Mouse (Mus musculus) embryonic stem cell, embryonic (primary cell): Measurements from ENCODE around the gene Aste1.

Experiments used
- CTCF ChIA-PET, 4 experiments: fragments of 300-600 bp in 2 of 4; fragments of 350-600 bp in 2 of 4; sonication (Branson Sonifier 250); formaldehyde crosslinking; loops; one replicate each; lab custom pipeline; 2022; ENCODE audit warnings: inconsistent platforms in 2 of 4; lab: Charles Lee
- POLR2A ChIA-PET, 4 experiments: fragments of 300-600 bp in 2 of 4; fragments of 350-600 bp in 2 of 4; sonication (Branson Sonifier 250); formaldehyde crosslinking; loops; one replicate each; lab custom pipeline; 2022; ENCODE audit warnings: antibody characterized with exemption in 4 of 4, inconsistent platforms in 1 of 4; lab: Charles Lee

Aste1 gene

DNA sequence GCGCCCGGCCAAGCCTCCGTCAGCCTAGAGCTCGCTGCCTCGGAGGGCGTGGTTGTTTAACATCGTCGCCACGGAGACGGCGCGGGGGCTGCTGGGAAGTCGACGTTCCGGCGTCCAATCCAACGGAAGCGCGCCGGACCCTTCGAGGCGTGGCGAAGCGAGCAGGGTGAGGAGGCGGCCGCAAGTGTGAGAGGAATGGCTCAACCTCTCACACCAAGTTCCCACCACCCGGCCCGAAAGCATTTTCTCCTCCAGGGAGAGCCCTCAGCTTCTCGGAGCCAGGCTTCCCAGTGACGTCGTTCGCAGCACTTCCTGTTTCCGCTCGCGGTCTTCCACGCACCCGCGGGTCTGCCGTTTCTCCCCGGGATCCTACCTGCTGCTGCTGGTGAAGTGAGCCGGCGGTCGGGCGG, at the start of gene Aste1, which contains the start of gene Nek11:
TSS of gene Aste1 (plus strand) at position 175 of the 410 bp plus-strand sequence.
TSS of gene Nek11 (minus strand) at position 307 of the 410 bp plus-strand sequence.
- ChIA-PET CTCF (interaction anchor here in 1 of 4 experiments (0.8 to 1.3 kb wide), 2 partner anchors 462 to 825 kb away, joined by 4 to 6 read pairs; no protein-coding TSS in a partner anchor), POLR2A (interaction anchor here (0.5 to 3.3 kb wide), 16 partner anchors 10 to 1128 kb away, joined by 3 to 22 read pairs (median 4); partner anchors contain the start of gene Nudt16 (in 1 of the 4))

DNA sequence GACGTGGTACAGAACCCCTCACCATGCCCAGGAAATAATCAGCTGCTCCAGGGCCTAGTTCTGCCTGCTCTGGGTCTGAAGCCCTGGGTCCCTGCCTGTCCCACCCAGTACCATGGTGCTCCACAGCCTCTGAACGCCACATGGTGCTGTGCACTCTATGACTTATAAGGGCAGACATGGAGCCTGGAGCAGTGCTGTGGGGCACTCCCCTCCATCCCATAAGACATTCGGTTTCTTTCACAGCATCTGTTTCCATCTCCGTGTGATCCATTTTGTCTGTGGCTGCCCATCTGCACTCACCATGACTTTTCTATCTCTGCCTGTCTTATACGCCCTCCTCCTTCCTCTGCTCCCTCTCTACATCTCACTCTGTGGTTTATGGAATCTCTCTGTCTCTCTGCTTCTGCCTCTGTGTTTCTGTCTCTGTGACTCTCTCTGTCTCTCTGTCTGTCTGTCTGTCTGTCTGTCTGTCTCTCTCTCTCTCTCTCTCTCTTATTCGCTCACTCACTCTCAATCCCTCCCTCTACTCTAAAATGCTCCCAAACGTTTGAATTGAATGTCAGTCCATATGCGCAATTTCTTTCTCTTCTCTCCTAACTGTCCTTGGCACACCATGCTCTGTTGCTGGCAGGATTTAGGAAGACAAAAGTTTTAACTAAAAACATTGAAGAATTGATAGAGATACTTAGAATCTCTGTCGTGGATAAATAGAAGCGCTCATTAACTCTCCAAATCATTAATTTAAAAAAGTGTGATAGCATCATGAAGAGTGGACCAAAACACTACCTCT, 46.8 kb upstream of the Aste1 start:
- CTCF ChIA-PET, result interaction anchor here in 1 of 4 experiments (0.7 kb wide), 1 partner anchor 810 kb away, joined by 3 read pairs; no protein-coding TSS in a partner anchor
- POLR2A ChIA-PET, result no interaction called here

DNA sequence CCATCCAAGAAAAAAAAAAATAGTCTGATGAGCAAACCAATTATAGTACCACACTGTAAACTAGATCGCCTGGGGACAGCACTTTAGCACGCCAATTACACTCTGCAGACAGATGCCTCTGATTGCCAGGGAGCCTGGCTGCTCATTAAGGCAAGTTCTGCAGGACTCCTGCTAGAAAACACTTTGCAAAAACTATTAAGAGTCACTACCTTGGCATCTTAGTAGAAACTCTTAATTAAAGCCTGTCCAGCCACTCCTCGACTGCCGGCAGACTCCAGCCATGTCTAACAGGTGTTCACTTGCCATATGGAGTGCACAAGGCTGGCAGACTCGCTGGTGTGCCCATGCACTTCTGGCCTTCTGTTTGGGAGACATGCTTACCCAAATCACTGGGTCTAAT, 46.2 kb upstream of the Aste1 start:
- POLR2A ChIA-PET, result no interaction called here
- CTCF ChIA-PET, result no interaction called here

DNA sequence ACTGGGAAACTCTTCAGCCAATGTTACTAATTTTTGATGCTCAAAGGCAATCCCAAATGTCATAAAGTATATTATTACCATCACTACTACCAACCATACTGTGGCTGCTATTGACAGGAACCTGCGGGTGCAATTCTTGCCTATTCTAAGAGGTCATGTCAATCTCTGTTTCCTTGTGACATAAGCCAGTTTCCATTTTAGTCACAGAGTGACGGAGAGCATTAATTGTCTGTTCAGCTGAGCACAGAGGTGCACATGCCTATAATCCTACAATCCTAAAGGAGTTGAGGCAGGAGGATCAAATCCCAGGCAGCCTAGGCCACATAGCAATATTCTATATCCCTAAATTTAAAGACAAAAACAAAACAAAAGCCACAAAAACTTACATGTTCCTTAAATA, 33.0 kb upstream of the Aste1 start:
- ChIA-PET CTCF (no interaction called here), POLR2A (no interaction called here)

DNA sequence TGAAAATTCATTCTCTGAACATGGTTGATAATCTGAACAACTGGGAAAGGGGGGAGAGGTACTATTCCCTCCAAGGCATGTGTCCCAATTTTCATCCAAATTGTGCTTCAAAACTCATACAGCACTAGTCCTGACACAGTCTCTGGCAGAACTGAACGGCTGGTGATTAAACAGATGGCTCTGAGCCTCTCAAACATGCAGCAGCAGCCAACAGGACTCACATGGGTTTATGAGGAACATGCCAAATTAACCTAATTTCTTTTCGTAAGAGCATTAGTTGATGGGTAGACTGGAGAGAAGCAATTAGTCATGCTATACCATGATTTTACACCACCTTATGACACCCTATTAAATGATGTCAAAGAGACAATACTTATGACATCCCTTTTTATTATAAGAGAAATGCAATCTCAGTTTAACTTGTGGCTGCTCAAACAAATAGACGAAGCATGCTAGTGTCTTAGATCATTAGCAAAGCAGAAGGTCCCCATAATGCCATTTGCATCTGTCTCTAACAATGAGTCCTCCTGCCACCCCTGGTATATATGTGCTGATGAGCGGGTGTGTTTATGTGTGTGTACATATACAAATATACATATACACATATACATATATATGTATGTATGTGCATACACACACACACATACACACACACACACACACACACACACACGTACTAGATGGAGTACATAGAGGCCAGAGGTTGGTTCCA, 31.5 kb upstream of the Aste1 start:
- CTCF ChIA-PET, result no interaction called here
- POLR2A ChIA-PET, result no interaction called here

DNA sequence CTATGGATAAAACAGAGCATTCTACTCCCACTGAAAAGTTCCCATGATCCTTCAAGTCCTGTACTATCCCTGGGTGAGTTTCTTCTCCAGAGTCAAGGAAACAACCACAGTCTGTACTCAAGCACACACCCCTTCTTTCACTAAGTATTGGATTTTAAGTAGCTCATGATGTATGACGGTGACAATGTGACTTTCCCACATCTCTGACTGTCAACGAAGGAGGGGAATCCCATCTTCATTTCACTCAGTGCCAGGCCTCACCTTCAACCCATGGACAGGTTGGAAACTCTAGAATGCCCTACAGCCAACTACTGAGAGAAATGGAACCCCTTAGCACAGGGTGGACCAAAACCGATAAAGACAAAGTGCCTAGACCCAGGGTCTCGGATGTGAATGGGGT, 29.0 kb upstream of the Aste1 start:
- ChIA-PET CTCF (no interaction called here), POLR2A (interaction anchor here in 1 of 4 experiments (0.6 kb wide), 1 partner anchor 471 kb away, joined by 3 read pairs; no protein-coding TSS in a partner anchor)

DNA sequence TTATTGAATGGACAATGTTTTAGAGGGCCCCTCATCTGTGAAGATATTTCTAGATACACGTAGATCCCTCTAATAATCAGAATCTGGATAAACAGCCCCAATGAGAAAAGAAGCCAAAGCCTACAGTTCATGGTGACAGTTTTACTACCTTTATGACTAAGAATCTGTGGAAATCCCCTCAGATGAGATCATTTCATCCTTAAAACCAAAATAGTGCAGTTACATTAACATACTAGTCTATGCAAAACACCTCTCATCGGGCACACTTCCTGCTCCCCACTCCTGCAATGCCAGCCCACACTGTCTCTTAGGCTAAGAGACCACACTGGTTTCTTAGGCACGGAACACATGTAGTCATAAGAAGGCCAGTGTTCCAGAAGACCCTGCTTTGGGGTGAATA, 26.6 kb upstream of the Aste1 start:
- CTCF ChIA-PET, result no interaction called here
- POLR2A ChIA-PET, result no interaction called here

DNA sequence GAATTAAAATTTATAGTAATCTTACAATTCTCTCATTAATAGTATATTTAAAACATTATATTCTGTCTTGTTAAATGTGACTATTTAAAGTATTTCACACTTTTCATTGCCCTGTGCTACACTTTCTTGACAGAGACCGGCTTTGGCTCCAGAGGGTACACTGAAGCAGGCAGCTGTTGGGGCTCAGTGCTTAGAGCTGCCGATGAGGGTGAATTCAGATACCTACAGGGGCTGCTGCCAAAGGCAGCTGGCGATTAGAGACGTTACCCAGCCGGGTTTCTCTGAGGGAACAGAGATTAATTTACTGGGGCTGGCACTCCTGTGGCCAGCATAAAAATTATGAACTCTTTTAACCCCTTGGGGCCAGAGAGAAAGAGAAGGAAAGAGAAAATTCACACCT, 20.8 kb upstream of the Aste1 start:
- POLR2A ChIA-PET, result interaction anchor here in 1 of 4 experiments (0.6 kb wide), 1 partner anchor 245 kb away, joined by 3 read pairs; no protein-coding TSS in a partner anchor
- CTCF ChIA-PET, result no interaction called here

DNA sequence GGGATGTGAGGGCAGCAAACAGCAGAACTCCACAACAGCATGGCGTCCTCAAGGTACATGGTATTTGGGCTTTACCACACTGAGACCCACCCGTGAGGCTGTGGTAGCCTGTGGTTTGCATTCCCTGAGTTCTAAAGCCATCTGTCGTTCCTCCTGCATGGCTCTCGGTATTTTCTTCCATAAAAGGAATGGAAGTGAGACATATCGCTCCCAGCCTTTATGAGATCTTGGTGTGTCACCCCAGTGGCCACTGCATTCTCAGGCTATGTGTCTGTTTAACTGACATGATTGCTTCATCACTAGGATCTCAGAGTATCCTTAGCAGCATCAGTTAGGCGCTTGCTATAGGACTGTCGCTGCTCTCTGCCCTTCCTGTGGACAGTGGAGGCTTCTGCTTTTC, 18.8 kb upstream of the Aste1 start:
- POLR2A ChIA-PET, result no interaction called here
- CTCF ChIA-PET, result interaction anchor here in 2 of 4 experiments (0.5 to 0.6 kb wide), 3 partner anchors 225 to 933 kb away, joined by 3 read pairs; no protein-coding TSS in a partner anchor

DNA sequence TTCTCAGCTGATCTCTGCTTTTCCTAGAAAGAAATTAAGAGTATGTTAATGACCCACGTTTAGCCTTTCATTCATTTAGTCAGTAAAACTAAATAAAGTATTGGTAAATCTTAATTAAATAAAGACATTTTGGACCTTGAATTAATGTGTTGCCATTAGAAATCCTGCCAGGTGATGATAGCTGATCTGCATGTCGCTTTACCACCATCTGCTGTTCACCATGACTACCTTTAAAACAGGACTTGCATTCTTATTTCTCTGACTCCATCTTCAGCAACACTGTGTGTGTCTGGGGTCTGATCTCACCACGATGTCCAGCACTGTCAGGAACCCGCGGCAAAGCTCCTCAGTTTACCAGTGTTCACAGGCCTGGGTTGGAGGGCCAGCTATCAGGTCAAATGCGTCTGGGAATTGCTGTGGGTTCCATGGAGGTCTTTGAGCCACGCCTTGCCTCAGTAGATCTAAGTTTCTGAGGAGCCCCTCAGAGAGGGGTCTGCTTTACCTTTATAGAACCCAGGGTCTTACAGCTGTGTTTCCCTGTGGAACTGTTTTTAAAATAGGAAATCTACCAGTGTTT, 18.1 kb upstream of the Aste1 start:
- POLR2A ChIA-PET, result interaction anchor here in 1 of 4 experiments (2.4 kb wide), 1 partner anchor 19 kb away, joined by 8 read pairs; the partner anchor contains the start of genes Aste1 and Nek11

DNA sequence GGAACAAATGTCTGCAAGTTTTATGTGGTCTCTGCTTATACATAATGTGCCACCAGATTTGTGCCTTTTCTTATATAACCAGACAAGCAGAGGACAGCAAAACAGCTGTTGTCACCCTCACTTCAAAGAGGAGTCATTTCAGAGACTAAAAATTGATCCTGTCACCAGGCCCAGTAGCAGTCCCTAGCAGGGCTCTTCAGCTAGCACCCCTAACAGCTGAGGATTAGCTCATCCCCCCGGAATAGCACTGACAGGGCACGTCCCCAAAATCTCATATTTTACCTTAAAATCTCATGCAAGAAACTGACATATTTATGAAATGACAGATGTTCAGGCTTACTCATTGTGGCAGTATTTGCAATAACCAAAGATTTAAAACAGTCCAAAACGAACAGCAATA, 17.6 kb upstream of the Aste1 start:
- POLR2A ChIA-PET, result interaction anchor here in 1 of 4 experiments (2.4 kb wide), 1 partner anchor 18 kb away, joined by 8 read pairs; the partner anchor contains the start of genes Aste1 and Nek11
- CTCF ChIA-PET, result no interaction called here

More for the DNA sequence above, 18.1 kb upstream of the Aste1 start:
- CTCF ChIA-PET, result interaction anchor here in 2 of 4 experiments (0.6 kb wide), 2 partner anchors 786 to 933 kb away, joined by 3 read pairs; no protein-coding TSS in a partner anchor

DNA sequence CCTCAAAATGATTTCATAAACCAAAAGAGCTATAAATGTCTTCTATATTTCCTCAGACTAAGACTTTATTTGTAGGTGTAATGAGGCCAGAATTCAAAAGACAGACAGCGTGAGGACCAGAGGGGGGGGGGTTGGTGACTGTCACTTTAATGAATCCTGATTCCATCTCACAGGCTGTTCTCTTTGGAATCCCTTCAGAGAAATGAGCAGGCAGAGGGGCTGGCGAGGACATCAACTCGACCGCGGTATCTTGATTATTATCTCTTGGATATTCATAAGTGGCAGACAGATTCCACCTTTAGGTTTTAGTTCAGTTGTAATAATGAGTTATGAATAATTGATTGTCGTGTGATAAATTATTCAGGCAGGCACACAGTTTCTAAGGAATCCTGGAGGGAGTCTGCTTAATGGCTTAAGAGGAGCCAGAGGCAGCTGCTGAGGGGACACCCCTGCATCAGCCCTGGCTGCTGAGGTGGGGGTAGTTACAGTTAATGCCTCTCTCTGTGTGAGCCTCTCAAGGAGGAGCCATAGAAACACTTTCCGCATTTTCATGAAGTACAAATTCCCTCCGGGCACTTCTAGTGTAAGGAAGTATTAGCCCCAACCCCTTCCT, 15.6 kb upstream of the Aste1 start:
- ChIA-PET CTCF (interaction anchor here in 1 of 4 experiments (1.1 kb wide), 1 partner anchor 969 kb away, joined by 3 read pairs; no protein-coding TSS in a partner anchor), POLR2A (no interaction called here)

DNA sequence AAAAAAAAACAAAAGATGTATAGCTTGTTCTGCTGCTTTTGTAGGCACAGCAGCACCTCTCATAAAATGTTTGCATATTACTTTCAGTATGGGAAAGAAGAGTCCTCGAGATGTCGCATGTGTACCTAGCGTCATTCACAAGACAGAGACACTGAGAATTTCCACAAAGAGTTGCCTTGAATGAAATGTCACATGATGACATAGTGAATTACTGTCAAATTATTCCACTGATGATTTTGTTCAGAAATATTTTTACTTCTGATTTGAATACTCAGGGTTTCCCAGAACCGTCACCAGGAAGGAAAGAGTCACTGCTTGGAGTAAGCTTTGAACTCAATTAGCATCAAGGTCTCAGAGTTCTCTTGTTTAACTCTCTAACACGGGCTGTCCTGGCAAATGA, 7.8 kb upstream of the Aste1 start:
- CTCF ChIA-PET, result interaction anchor here in 2 of 4 experiments (0.6 kb wide), 2 partner anchors 517 to 813 kb away, joined by 3 to 4 read pairs; no protein-coding TSS in a partner anchor
- POLR2A ChIA-PET, result no interaction called here

DNA sequence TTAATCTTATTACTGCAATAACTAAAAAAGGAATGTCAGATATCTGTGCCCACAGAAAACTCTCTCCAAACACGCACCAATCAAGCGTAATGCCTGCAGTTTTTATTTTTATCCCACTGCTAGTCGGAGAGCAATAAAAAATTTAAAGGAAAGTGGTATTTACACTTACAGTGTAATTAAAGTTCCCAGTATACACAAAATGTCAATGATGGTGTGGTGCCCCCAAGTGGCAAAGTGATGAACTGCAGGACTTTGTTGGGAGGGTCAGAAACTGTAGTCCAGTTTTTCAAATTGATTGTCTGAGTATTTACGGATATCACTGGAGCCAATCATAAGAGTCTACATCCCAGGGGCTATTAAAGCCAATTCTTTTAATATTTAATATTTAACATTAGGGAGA, 5.9 kb upstream of the Aste1 start:
- ChIA-PET CTCF (interaction anchor here in 1 of 4 experiments (0.7 to 1.2 kb wide), 2 partner anchors 650 to 815 kb away, joined by 3 read pairs; no protein-coding TSS in a partner anchor), POLR2A (no interaction called here)

DNA sequence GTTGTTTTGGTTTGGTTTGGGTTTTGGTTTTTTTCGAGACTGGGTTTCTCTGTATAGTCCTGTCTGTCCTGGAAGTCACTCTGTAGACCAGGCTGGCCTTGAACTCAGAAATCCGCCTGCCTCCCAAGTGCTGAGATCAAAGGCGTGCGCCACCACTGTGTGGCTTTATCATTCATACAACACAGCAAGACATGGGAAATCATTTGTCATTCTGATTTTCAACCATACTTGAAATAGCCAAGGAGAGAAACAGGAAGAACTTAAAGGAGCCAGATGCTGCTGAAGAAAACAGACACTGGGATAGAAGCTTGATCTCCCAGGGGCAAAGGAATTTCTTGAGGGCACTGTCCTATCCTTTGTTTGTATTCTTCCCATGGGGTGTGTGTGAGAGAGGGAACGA, 4.6 kb upstream of the Aste1 start:
- CTCF ChIA-PET, result interaction anchor here in 1 of 4 experiments (1.4 kb wide), 1 partner anchor 722 kb away, joined by 4 read pairs; no protein-coding TSS in a partner anchor
- POLR2A ChIA-PET, result interaction anchor here in 2 of 4 experiments (0.5 to 0.7 kb wide), 2 partner anchors 11 to 575 kb away, joined by 3 to 4 read pairs; no protein-coding TSS in a partner anchor

DNA sequence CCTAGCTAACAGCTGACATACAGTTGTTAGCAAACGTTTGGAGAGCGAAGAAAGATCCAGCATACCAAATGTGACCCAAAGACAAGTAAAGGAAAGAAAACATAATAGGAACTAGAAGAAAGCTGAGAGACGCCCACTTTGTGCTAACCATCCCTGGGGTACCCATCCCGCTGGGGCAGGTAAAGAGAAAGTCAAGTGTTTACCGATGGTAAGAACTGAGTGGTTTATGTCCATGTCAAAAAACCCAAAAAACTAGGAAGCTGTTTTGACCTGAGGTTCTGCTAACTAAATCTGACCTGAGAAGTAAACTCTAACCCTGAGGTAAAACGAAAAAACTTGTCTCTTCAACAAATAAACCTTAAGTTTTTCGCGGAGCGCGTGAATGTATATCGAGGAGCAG, 472 bp upstream of the Aste1 start:
- ChIA-PET CTCF (interaction anchor here in 1 of 4 experiments (1.3 kb wide), 1 partner anchor 825 kb away, joined by 6 read pairs; no protein-coding TSS in a partner anchor), POLR2A (interaction anchor here in 3 of 4 experiments (0.6 to 3.3 kb wide), 13 partner anchors 11 to 1127 kb away, joined by 3 to 22 read pairs (median 4); partner anchors contain the start of gene Nudt16 (in 1 of the 3))

DNA sequence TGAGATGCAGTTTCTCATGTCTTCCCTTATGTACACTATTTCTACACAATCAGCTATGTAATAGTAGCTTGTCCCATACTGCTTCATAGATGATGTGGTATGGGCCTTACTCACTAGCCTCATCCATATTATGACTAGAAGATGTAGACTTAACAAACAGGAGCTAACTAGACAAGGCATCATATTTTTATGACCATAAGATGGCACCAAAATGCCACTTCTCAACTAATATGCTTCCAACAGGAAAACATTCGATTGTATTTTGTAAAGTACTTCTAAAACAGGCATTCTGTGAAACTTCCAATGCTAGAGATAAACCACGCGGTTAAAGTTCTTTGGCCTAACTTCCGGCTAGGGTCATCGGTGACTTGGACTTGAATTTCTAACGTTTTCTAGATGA, 13.4 kb downstream of the Aste1 start:
- ChIA-PET CTCF (no interaction called here), POLR2A (interaction anchor here in 2 of 4 experiments (0.7 to 1.6 kb wide), 6 partner anchors 12 to 399 kb away, joined by 3 to 5 read pairs (median 4); partner anchors contain the start of genes Aste1 (in 2 of the 2) and Nek11 (in 2 of the 2))

DNA sequence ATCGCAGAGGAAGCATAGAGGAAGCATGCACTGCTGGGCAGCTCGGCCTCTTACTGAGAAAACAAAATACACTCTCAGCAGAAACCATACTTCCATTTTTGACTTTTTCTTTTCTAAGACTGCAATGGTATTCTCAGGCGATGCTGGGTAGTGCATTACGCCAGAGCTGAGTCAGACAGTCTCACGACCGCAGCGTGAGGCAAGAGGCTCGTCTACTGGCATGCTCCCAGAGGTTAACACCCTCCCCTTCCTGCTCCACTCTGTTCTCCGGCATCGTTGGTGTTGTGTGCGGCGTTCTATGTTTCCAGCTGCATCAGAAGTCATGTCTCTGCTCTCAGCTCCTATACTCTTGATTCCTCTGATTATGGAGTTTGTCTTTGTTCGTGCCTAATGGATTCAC, 63.8 kb downstream of the Aste1 start:
- POLR2A ChIA-PET, result interaction anchor here in 1 of 4 experiments (1.3 kb wide), 1 partner anchor 35 kb away, joined by 3 read pairs; no protein-coding TSS in a partner anchor
- CTCF ChIA-PET, result no interaction called here
